Mouse (Mus musculus) midbrain, embryonic 15.5 days (tissue): ENCODE data around the gene Prss50. TPM values are rescaled to one million over a fixed set of nuclear protein-coding genes. Genes with fewer than 3 reads are reported as not detected.

Experiments used
- polyA plus RNA-seq: library from polyadenylated mRNA; unstranded; fragments of >200 nt; fragmentation: Nextera tagmentation; extraction: Ambion mirVana; gene quantifications from 2 replicates; pipeline ENCODE4 v1.2.1, GENCODE M21; 2015

The Prss50 gene
- polyA plus RNA-seq, 1 experiment from 2014 or later: not detected

Other genes starting within 250 kb of the Prss50 start
- 30.1 and 35.4 TPM in 2 replicates for gene Nradd, start 233.5 kb upstream of the Prss50 start, polyA plus RNA-seq
- 5.5 and 6.4 TPM in 2 replicates for gene Nbeal2, start 203.8 kb upstream of the Prss50 start, polyA plus RNA-seq
- 110 and 115 TPM in 2 replicates for gene Ccdc12, start 201.5 kb upstream of the Prss50 start, polyA plus RNA-seq
- 0.56 and 2.0 TPM in 2 replicates for gene Myl3, start 116.1 kb upstream of the Prss50 start, polyA plus RNA-seq
- 8.7 and 9.2 TPM in 2 replicates for gene Pth1r, start 110.8 kb upstream of the Prss50 start, polyA plus RNA-seq
- gene Prss42, start 59.8 kb upstream of the Prss50 start, polyA plus RNA-seq: not detected in 2 replicates
- not detected in 2 replicates for gene Prss44, start 44.0 kb upstream of the Prss50 start, polyA plus RNA-seq
- not detected in 2 replicates for gene Prss43, start 31.3 kb upstream of the Prss50 start, polyA plus RNA-seq
- not detected in 2 replicates for gene Prss45, start 23.4 kb upstream of the Prss50 start, polyA plus RNA-seq
- not detected in 2 replicates for gene Prss46, start 13.5 kb upstream of the Prss50 start, polyA plus RNA-seq
- gene Als2cl, start 21.9 kb downstream of the Prss50 start, polyA plus RNA-seq: 1.2 and 2.0 TPM in 2 replicates
- gene Tmie, start 22.1 kb downstream of the Prss50 start, polyA plus RNA-seq: 2.7 and 3.1 TPM in 2 replicates
- gene Fam240a, start 58.9 kb downstream of the Prss50 start, polyA plus RNA-seq: not detected in 2 replicates
- not detected in 2 replicates for gene Tdgf1, start 88.2 kb downstream of the Prss50 start, polyA plus RNA-seq
- gene Lrrc2, start 93.6 kb downstream of the Prss50 start, polyA plus RNA-seq: 0.42 and 1.0 TPM in 2 replicates
- gene Rtp3, start 132.6 kb downstream of the Prss50 start, polyA plus RNA-seq: not detected in 2 replicates
- gene Ltf, start 161.3 kb downstream of the Prss50 start, polyA plus RNA-seq: 1.4 and 1.9 TPM in 2 replicates
- gene Ccrl2, start 199.6 kb downstream of the Prss50 start, polyA plus RNA-seq: 1.1 and 1.2 TPM in 2 replicates